Mouse (Mus musculus) hindbrain, embryonic 15.5 days (tissue): ENCODE data around the gene Dab2ip. TPM values are rescaled to one million over a fixed set of nuclear protein-coding genes. Genes with fewer than 3 reads are reported as not detected.

ENCODE experiments used
- ATAC-seq: fragments of 200-750 bp; cut with Nextera tagmentation; 2 replicates; pipeline ENCODE4 v1.8.0; 2017; ENCODE audit warnings: low read depth, moderate number of reproducible peaks, moderate TSS enrichment; ENCODE audit not compliant: low FRiP score
- H3K27ac ChIP-seq: fragments of 300-500 bp; sonication (generic); replicated peaks from 2 replicates; pipeline ENCODE4 v1.5.1; 2015; ENCODE audit warnings: mild to moderate bottlenecking, inconsistent platforms
- H3K27me3 ChIP-seq: fragments of 300-500 bp; sonication (generic); 2 replicates; pipeline ENCODE4 v1.6.1; 2015; ENCODE audit warnings: control low read depth, inconsistent platforms
- H3K36me3 ChIP-seq: fragments of 300-500 bp; sonication (generic); 2 replicates; pipeline ENCODE4 v1.6.1; 2015; ENCODE audit warnings: control low read depth, inconsistent platforms
- H3K4me1 ChIP-seq: fragments of 300-500 bp; sonication (generic); replicated peaks from 2 replicates; pipeline ENCODE4 v1.6.1; 2015; ENCODE audit warnings: control low read depth, inconsistent platforms
- H3K4me2 ChIP-seq: fragments of 300-500 bp; sonication (generic); 2 replicates; pipeline ENCODE4 v1.6.1; 2015; ENCODE audit warnings: moderate library complexity, mild to moderate bottlenecking, inconsistent platforms
- H3K4me3 ChIP-seq: fragments of 300-500 bp; sonication (generic); 2 replicates; pipeline ENCODE4 v1.5.1; 2015; ENCODE audit warnings: mild to moderate bottlenecking, inconsistent platforms
- H3K9ac ChIP-seq: fragments of 300-500 bp; sonication (generic); 2 replicates; pipeline ENCODE4 v1.6.1; 2015; ENCODE audit warnings: inconsistent platforms
- H3K9me3 ChIP-seq: fragments of 300-500 bp; sonication (generic); 2 replicates; pipeline ENCODE4 v1.6.1; 2016; ENCODE audit warnings: control low read depth, inconsistent platforms
- WGBS: fragments of 180-500 bp; shearing (Covaris S2); methylation state at CpG from one replicate; pipeline ENCODE4 v1.1.7; 2015; 5-methylcytosine and 5-hydroxymethylcytosine counted together
- polyA plus RNA-seq: library from polyadenylated mRNA; unstranded; fragments of >200 nt; fragmentation: Nextera tagmentation; extraction: Ambion mirVana; gene quantifications from 2 replicates; pipeline ENCODE4 v1.2.1, GENCODE M21; 2015

Gene Dab2ip
- polyA plus RNA-seq, 1 experiment from 2014 or later: 70.7 TPM

DNA sequence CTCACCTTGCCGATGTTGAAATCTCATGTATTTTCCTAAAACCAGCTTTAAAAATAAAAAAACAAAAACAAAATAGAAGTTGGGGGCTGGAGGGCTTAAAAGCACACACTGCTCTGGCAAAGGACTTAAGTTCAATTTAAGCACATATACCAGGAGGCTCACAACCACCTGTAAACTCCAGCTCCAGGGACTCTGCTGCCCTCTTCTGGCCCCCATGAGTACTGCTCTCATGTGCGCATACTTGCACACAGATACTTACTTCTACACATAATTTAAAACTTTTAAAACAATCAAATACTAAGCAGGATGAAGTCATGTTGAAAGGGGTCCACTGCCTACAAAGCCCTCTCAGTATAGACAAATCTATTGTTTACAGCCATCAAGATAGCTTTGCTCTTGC, 176.9 kb downstream of the Dab2ip start:
- peaks cover 15% of the 10 kb centered on the region for H3K4me1 ChIP-seq
- H3K9me3 ChIP-seq: 0 out of 2 replicates have a peak, but pooled peaks cover 2% of the 10 kb centered on the region
- H3K27ac ChIP-seq: no peak overlapping the region
- ATAC-seq: no peak
- H3K9ac ChIP-seq: no peak overlapping the region
- H3K4me3 ChIP-seq: no peak overlapping the region
- no peak overlapping the region for H3K4me2 ChIP-seq
- no peaks in the 10 kb centered on the region for H3K27me3 ChIP-seq
- H3K36me3 ChIP-seq: no peaks in the 10 kb centered on the region; the same call in 1 of the 2 replicates
- WGBS: 97% methylated on average over 2 of the region's 2 CpGs

DNA sequence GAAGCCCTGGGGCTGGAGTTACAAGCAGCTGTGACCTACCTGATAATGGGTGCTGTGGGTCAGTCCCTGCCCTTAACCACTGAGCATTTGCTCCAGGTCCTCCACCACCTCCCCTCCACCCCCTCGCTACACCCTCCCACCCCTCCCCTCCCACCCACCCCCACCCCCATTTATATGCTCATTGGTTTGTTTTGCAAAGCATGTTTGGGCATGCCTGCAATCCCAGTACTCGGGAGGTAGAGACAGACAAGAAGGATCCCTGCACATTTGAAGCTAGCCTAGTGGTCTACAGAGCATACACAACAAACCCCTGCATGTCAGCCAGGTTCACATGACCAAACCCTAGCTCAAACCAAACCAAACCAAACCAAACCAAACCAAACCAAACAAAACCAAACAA, 178.0 kb downstream of the Dab2ip start:
- Histone ChIP-seq H3K9ac (no peak overlapping the region), H3K36me3 (no peaks in the 10 kb centered on the region; the same call in 1 of the 2 replicates), H3K4me1 (peaks cover 12% of the 10 kb centered on the region), H3K9me3 (0 out of 2 replicates have a peak, but pooled peaks cover 2% of the 10 kb centered on the region), H3K4me2 (no peak overlapping the region), H3K4me3 (no peak overlapping the region), H3K27ac (no peak overlapping the region), H3K27me3 (no peaks in the 10 kb centered on the region)
- ATAC-seq: no peak
- 86% methylated on average over 2 of the region's 2 CpGs for WGBS

DNA sequence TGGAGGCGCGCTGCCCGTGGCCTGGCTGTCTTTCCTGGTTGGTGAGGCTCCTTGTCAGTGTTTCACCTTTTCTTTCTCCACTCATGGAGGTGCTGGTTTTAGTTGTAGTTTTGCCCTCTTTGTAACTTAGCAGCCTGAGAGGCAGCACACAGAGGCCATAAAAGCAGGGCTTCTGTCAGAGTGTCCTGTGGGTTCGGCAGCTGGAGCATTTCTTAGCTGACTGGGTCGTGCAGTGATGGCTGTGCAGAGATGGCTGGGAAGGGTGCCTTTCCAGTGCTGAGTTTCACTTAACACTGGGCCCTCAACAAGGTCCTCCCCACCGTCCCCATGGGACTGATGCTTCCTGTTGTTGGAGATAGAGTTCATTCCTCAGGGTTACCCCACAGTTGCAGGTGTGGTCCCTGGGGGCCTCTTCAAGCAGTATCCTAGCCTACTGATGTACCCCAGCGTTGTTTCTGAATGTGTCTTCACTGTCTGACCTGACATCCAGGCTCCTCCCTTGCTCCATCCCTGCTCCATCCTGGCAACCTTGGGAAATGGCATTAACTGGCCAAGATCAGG, 179.5 kb downstream of the Dab2ip start:
- ATAC-seq: no peak
- Histone ChIP-seq H3K36me3 (no peaks in the 10 kb centered on the region), H3K27me3 (no peaks in the 10 kb centered on the region), H3K9me3 (0 out of 2 replicates have a peak, but pooled peaks cover 2% of the 10 kb centered on the region), H3K27ac (no peak overlapping the region), H3K4me1 (no peaks in the 10 kb centered on the region), H3K4me3 (no peak overlapping the region), H3K9ac (no peak overlapping the region), H3K4me2 (no peak overlapping the region)
- WGBS: 81% methylated on average over 7 of the region's 7 CpGs

DNA sequence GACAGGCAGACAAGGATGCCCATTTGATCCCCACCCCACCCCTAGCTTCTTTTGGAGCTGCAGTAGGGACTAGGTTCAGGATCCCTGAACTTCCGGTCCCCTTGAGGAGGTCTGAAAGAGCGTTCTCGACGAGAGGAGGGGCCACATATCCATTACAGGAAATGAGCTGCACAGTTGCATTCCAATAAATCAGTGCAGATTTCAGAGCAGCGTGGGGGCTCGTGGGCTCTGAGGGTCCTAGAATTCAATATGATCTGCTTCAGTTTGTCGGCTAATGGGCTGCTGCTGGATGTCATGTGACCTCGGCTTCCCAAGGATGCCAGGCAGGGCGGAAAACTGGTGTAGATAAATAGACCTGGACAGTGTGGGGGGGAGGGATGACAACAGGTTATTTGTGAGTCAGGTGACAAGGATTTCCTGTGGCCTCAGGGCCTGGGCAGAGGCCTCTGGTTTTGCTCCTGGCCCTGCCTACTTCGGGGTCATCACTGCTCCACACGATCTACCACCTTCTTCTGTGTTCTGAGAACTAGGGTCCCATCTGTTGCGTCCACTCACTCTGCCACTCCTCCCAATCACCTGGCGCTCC, 181.7 kb downstream of the Dab2ip start:
- Histone ChIP-seq H3K9ac (no peak overlapping the region), H3K4me2 (no peak overlapping the region), H3K36me3 (no peaks in the 10 kb centered on the region), H3K4me3 (no peak overlapping the region), H3K27me3 (no peaks in the 10 kb centered on the region), H3K27ac (no peak overlapping the region), H3K9me3 (0 out of 2 replicates have a peak, but pooled peaks cover 2% of the 10 kb centered on the region), H3K4me1 (no peaks in the 10 kb centered on the region)
- WGBS: 55% methylated on average over 13 of the region's 13 CpGs
- ATAC-seq: no peak

DNA sequence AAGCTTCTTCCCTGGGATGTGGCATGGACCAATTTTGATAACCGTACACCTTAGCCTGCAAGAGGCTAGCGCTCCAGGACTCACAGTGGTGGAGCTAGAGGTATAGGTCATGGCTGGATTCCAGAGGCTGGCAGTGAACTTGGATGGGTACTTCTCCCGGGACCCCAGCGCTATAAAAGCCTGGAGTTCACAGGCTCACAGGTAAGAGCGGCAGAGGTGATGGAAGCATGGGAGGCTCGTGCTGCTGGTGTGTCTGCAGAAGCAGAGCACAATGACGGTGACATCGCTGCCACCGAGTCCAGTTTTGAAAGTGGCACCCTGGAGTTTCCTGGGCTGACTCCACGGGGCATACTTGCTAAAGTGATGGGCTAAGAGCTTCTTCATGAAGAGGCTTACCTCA, 187.8 kb downstream of the Dab2ip start:
- Histone ChIP-seq H3K9ac (no peak overlapping the region), H3K36me3 (no peaks in the 10 kb centered on the region), H3K4me3 (no peak overlapping the region), H3K4me1 (peaks cover 12% of the 10 kb centered on the region), H3K27ac (no peak overlapping the region), H3K9me3 (no peaks in the 10 kb centered on the region), H3K27me3 (no peaks in the 10 kb centered on the region), H3K4me2 (no peak overlapping the region)
- 87% methylated on average over 10 of the region's 10 CpGs for WGBS
- ATAC-seq: no peak

DNA sequence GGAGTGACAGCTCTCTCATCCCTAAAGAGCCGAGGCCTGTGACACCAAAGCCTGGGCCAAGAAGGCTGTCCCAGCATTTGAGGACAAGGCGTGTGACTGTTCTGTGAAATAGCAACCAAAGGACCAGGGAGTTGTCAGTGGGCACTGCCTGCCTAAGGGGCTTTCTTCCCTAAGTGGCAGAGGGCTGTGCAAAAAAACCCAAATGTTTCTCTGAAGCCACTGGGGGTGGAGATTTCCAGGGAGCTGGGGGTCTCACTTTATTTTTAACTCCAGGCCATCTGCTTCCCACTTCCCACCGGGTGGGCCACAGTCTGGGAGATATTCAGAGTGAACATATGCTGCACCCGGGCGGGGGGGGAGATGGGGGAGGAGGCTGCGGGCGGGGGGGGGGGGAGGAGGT, 188.6 kb downstream of the Dab2ip start:
- 33% methylated on average over 3 of the region's 7 CpGs for WGBS
- Histone ChIP-seq H3K27me3 (no peaks in the 10 kb centered on the region), H3K4me1 (peaks cover 12% of the 10 kb centered on the region), H3K27ac (no peak overlapping the region), H3K9ac (no peak overlapping the region), H3K4me2 (no peak overlapping the region), H3K36me3 (no peaks in the 10 kb centered on the region), H3K4me3 (no peak overlapping the region), H3K9me3 (no peaks in the 10 kb centered on the region)
- ATAC-seq: no peak

DNA sequence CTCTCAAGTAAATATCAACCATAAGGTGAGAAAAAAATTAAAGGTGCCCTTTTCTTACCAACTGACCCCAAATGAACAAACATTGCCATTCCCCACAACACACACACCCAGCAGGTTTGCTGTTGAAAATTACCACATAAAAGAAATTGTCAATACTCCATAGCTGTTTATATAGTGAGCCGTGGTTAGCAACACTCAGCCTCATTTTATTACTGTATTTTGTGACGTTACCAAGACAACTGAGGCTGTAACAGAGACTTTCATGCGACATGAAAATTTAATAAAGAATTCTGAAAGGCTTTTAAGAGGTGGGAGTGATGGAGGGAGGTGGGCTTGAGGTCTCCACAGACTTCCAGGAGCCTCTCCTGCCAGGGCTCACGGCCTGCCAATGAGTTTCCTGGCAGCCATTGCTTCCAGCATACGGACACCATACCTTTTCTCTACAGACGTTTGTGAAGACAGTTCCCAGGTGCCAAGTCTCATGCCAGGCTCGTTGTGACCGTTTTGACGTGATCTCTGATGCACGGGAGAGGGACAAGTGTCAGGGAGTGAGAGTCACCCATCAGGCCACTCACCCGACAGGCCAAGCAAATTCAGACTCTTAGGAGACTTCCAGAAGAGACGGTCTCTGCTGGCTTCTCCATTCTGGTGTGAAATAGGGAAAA, 189.4 kb downstream of the Dab2ip start:
- Histone ChIP-seq H3K27ac (no peak overlapping the region), H3K9me3 (no peaks in the 10 kb centered on the region), H3K4me3 (no peak overlapping the region), H3K4me2 (no peak overlapping the region), H3K27me3 (no peaks in the 10 kb centered on the region), H3K9ac (no peak overlapping the region), H3K4me1 (peaks cover 12% of the 10 kb centered on the region), H3K36me3 (no peaks in the 10 kb centered on the region)
- 54% methylated on average over 12 of the region's 12 CpGs for WGBS
- no peak for ATAC-seq

DNA sequence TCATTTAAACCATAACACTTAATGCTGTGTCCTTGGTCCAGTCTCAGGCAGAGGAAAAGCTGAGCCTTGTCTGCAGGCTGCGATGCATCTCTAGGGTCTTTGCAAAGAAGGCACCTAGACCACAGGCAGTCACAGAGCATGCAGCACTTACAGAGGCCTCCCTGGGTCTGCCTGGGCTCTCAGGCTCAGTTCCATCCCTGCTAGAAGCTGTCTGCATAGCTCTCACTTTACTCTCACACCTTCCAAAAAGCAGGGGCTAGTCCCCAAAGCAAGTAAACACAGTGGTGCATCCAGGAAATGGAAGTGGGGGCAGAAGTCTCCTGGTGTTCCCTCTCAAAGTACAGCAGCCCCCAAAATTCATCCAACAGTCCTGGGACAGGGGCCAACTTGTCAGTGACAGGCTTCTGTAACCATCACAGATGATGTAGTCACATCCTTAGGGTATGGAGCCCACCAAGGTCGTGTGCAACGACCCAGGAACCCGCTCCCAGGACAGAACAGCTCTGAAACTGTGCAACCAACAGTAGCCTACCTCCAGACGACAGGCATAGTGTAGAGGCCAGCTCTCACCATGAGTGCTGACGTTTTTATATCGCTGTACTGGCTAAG, 192.6 kb downstream of the Dab2ip start:
- Histone ChIP-seq H3K27me3 (no peaks in the 10 kb centered on the region), H3K36me3 (no peaks in the 10 kb centered on the region), H3K27ac (no peak overlapping the region), H3K4me3 (no peak overlapping the region), H3K9me3 (no peaks in the 10 kb centered on the region), H3K9ac (no peak overlapping the region), H3K4me2 (no peak overlapping the region), H3K4me1 (peaks cover 12% of the 10 kb centered on the region)
- 75% methylated on average over 7 of the region's 7 CpGs for WGBS
- ATAC-seq: no peak

DNA sequence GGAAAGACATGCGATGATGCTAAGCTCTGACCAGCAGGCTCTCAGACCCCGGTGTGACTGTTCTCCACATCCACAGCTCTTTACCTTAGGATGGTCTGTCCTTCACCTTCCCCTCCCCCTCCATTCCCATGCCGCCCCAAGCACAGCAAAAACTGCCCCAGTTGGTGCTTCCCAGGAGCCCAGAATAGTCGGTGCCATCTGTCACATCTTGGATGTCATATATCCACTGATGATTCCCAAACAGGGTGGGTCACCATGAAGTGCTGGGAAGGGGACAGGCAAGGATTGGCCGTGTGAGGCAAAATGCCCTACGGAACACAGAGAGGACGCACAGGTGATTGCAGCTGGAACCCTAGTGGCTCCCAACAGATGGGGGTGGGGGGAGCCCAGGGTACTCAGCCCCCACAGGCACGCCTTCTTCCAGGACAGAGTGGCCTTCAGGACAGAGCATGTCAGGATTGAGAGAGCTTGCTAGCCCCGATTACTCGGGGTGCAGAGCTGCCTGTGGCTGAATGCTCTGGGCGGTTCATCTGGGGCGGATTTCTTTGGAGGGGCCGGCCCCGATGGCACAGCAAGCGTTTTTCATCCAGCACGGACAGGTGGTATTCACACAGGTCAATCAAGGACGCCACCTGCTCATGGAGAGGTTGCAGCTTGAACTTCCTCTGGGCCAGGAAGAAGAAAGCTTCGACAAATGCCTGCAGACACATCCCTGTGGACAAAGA, 193.9 kb downstream of the Dab2ip start:
- H3K27ac ChIP-seq: no peak overlapping the region
- no peak overlapping the region for H3K4me3 ChIP-seq
- H3K36me3 ChIP-seq: no peaks in the 10 kb centered on the region
- no peak overlapping the region for H3K9ac ChIP-seq
- no peak for ATAC-seq
- H3K27me3 ChIP-seq: no peaks in the 10 kb centered on the region
- H3K4me1 ChIP-seq: peaks cover 11% of the 10 kb centered on the region
- H3K9me3 ChIP-seq: no peaks in the 10 kb centered on the region
- no peak overlapping the region for H3K4me2 ChIP-seq
- 76% methylated on average over 18 of the region's 18 CpGs for WGBS

DNA sequence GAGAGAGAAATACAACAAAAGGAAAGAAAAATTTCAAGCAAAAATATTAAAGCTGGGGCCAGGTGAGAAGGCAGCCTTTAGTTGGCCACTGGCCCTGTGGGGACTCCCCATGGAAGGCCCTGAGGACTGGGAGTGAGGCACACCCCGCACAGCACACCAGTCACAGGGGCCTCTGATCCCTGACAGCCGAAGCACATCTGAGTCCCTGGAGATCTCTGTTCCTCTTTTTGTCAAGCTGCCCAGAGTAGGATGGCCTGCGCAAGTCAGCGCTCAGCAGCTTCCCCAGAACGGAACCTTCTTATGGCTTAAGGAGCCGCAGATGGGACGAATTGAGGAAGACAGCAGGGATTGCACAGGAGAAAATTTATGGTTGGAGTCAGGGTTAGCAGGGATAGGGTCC, 198.4 kb downstream of the Dab2ip start:
- Histone ChIP-seq H3K4me1 (peaks cover 6% of the 10 kb centered on the region; the same call in 1 of the 2 replicates), H3K4me3 (no peak overlapping the region), H3K27me3 (no peaks in the 10 kb centered on the region), H3K36me3 (no peaks in the 10 kb centered on the region), H3K9ac (no peak overlapping the region), H3K9me3 (no peaks in the 10 kb centered on the region), H3K4me2 (no peak overlapping the region), H3K27ac (no peak overlapping the region)
- 70% methylated on average over 7 of the region's 7 CpGs for WGBS
- no peak for ATAC-seq

DNA sequence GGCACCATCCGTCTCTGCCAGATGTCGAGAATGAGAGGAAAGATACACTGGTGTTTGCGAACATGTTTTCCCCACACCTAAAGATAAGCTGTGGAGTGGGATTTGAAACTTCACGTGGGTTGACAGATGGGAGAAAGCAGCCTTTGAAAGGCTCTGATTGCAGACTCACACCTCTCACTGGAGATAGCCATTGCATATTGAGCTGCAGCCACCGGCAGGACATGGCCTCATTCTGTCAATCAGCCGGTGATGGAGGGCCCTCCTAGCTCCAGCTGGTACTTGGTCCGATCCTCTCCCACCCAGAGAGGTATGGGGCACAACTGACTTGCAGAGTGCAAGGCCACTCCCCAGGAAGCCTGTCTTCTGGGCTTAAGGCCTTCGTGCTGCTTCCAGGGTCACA, 202.3 kb downstream of the Dab2ip start:
- H3K9me3 ChIP-seq: no peaks in the 10 kb centered on the region
- WGBS: 52% methylated on average over 8 of the region's 8 CpGs
- ATAC-seq: no peak
- no peaks in the 10 kb centered on the region for H3K27me3 ChIP-seq
- H3K36me3 ChIP-seq: no peaks in the 10 kb centered on the region
- H3K27ac ChIP-seq: peak overlapping the region; percentile 50
- no peak overlapping the region for H3K4me2 ChIP-seq
- peaks cover 6% of the 10 kb centered on the region; the same call in 1 of the 2 replicates for H3K4me1 ChIP-seq
- no peak overlapping the region for H3K9ac ChIP-seq
- H3K4me3 ChIP-seq: no peak overlapping the region

DNA sequence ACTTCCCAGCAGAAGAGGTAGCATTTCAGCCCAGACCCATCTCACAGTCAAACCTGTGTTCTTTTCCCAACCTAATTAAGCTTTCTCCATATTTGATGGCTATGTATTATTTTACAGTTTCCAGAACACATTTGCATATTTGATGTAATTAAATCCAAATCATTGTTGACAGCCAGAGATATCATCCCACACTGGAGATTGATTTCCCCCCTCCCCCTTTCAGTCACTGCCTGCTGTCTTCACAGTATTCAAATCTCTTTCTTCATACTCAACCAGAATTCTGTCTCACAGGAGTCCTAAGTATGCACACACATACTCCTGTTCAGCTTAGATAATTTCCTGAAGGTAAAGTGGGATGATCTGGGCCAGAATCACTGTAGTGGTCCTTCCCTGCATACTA, 202.8 kb downstream of the Dab2ip start:
- H3K9ac ChIP-seq: no peak overlapping the region
- H3K4me1 ChIP-seq: peaks cover 6% of the 10 kb centered on the region; the same call in 1 of the 2 replicates
- H3K36me3 ChIP-seq: no peaks in the 10 kb centered on the region
- H3K4me3 ChIP-seq: no peak overlapping the region
- H3K27ac ChIP-seq: peak overlapping the region; percentile 50; the same call in 1 of the 2 replicates
- no peaks in the 10 kb centered on the region for H3K9me3 ChIP-seq
- H3K27me3 ChIP-seq: no peaks in the 10 kb centered on the region
- no peak overlapping the region for H3K4me2 ChIP-seq
- ATAC-seq: no peak
